Mouse (Mus musculus) CH12.LX (cell line): Measurements from ENCODE around the gene Cpeb3. TPM values are rescaled to one million over a fixed set of nuclear protein-coding genes. Genes with fewer than 3 reads are reported as not detected.

Source experiments
- DNase-seq: peaks from one replicate; pipeline ENCODE4 v3.0.0-alpha.2; 2013; ENCODE audit errors: extremely low read depth
- H3K27ac ChIP-seq: 2 replicates; pipeline ENCODE4 v1.5.1; 2012; ENCODE audit warnings: low read depth, mild to moderate bottlenecking, control low read depth, moderate library complexity; ENCODE audit not compliant: insufficient read depth
- H3K27me3 ChIP-seq: replicated peaks from 2 replicates; pipeline ENCODE3; 2012; ENCODE audit warnings: inconsistent platforms
- H3K36me3 ChIP-seq, 2 experiments: replicated peaks in 1 of 2; 2 replicates each; pipeline versions ENCODE3 to v1.6.1; 2012; ENCODE audit warnings: inconsistent platforms in 1 of 2, low read length in 1 of 2, mild to moderate bottlenecking in 1 of 2, mixed read lengths in 1 of 2, moderate library complexity in 1 of 2; ENCODE audit not compliant: control insufficient read depth in 1 of 2, insufficient read depth in 1 of 2
- H3K4me1 ChIP-seq, 2 experiments: 2 replicates each; pipeline ENCODE4 v1.6.1; 2012; ENCODE audit warnings: inconsistent platforms in 1 of 2, moderate library complexity in 1 of 2; ENCODE audit not compliant: insufficient read depth in 2 of 2, control insufficient read depth in 1 of 2
- H3K4me2 ChIP-seq: 2 replicates; pipeline ENCODE4 v1.6.1; 2012; ENCODE audit warnings: low read depth, mild to moderate bottlenecking, control low read depth; ENCODE audit not compliant: poor library complexity, insufficient read depth, severe bottlenecking
- H3K4me3 ChIP-seq, 3 experiments: fragments of 150-350 bp in 1 of 3; sonication (generic) in 1 of 3; replicated peaks in 1 of 3; 2 replicates each; pipeline versions ENCODE3 to v1.5.1; 2011 to 2012; ENCODE audit warnings: low read depth in 2 of 3, low read length in 2 of 3, mild to moderate bottlenecking in 2 of 3, moderate library complexity in 2 of 3, control low read depth in 1 of 3, improper control_type of control experiment in 1 of 3, inconsistent platforms in 1 of 3, mixed read lengths in 1 of 3; ENCODE audit not compliant: poor library complexity in 1 of 3
- H3K79me2 ChIP-seq: replicated peaks from 2 replicates; pipeline ENCODE4 v1.6.1; 2012; ENCODE audit warnings: mild to moderate bottlenecking, moderate library complexity; ENCODE audit not compliant: control insufficient read depth, poor library complexity, insufficient read depth, severe bottlenecking; ENCODE audit errors: extremely low read depth
- H3K9ac ChIP-seq: 2 replicates; pipeline ENCODE4 v1.6.1; 2012; ENCODE audit warnings: low read depth, mild to moderate bottlenecking, control low read depth, moderate library complexity; ENCODE audit not compliant: insufficient read depth
- H3K9me3 ChIP-seq: replicated peaks from 2 replicates; pipeline ENCODE3; 2012; ENCODE audit warnings: low read length, inconsistent platforms, mixed read lengths
- BHLHE40 ChIP-seq: IDR thresholded peaks from 2 replicates; pipeline ENCODE4 v1.6.1; 2011; ENCODE audit warnings: mild to moderate bottlenecking, low read depth, low read length, improper control_type of control experiment
- CHD1 ChIP-seq: IDR thresholded peaks from 2 replicates; pipeline ENCODE4 v1.6.1; 2012; ENCODE audit warnings: low read depth, low read length, improper control_type of control experiment, inconsistent platforms
- CHD2 ChIP-seq: IDR thresholded peaks from 2 replicates; pipeline ENCODE4 v1.6.1; 2011; ENCODE audit warnings: low read length, improper control_type of control experiment
- CTCF ChIP-seq, 2 experiments: IDR thresholded peaks in 1 of 2; conservative IDR thresholded peaks in 1 of 2; 2 replicates each; pipeline ENCODE4 v1.5.1; 2011 to 2012; ENCODE audit warnings: low read depth in 2 of 2, low read length in 2 of 2, improper control_type of control experiment in 1 of 2, inconsistent platforms in 1 of 2, mild to moderate bottlenecking in 1 of 2, moderate library complexity in 1 of 2
- E2F4 ChIP-seq: IDR thresholded peaks from 2 replicates; pipeline ENCODE4 v1.6.1; 2011; ENCODE audit warnings: low read depth, low read length, improper control_type of control experiment; ENCODE audit not compliant: insufficient replicate concordance
- ELF1 ChIP-seq: IDR thresholded peaks from 2 replicates; pipeline ENCODE4 v1.6.1; 2014; ENCODE audit warnings: low read depth, mild to moderate bottlenecking, inconsistent platforms, low read length, improper control_type of control experiment
- EP300 ChIP-seq: IDR thresholded peaks from 2 replicates; pipeline ENCODE4 v1.6.1; 2011; ENCODE audit warnings: low read length, improper control_type of control experiment
- ETS1 ChIP-seq: conservative IDR thresholded peaks from 2 replicates; pipeline ENCODE4 v1.6.1; 2012; ENCODE audit warnings: low read depth, mild to moderate bottlenecking, inconsistent platforms, low read length, improper control_type of control experiment, moderate library complexity
- IRF4 ChIP-seq: IDR thresholded peaks from 2 replicates; pipeline ENCODE4 v1.6.1; 2014; ENCODE audit warnings: low read depth, mild to moderate bottlenecking, inconsistent platforms, low read length, improper control_type of control experiment
- JUN ChIP-seq: IDR thresholded peaks from 2 replicates; pipeline ENCODE4 v1.6.1; 2011; ENCODE audit warnings: low read depth, mild to moderate bottlenecking, low read length, improper control_type of control experiment, moderate library complexity; ENCODE audit not compliant: insufficient read depth
- JUND ChIP-seq: conservative IDR thresholded peaks from 2 replicates; pipeline ENCODE4 v1.6.1; 2011; ENCODE audit warnings: low read depth, low read length, improper control_type of control experiment
- KAT2A ChIP-seq: IDR thresholded peaks from 2 replicates; pipeline ENCODE4 v1.6.1; 2012; ENCODE audit warnings: low read length, improper control_type of control experiment, inconsistent platforms; ENCODE audit not compliant: insufficient replicate concordance
- MAFK ChIP-seq: IDR thresholded peaks from 2 replicates; pipeline ENCODE4 v1.6.1; 2011; ENCODE audit warnings: low read length, improper control_type of control experiment; ENCODE audit not compliant: insufficient replicate concordance
- MAX ChIP-seq: IDR thresholded peaks from 2 replicates; pipeline ENCODE4 v1.6.1; 2011; ENCODE audit warnings: low read length, improper control_type of control experiment
- MAZ ChIP-seq: IDR thresholded peaks from 2 replicates; pipeline ENCODE4 v1.6.1; 2012; ENCODE audit warnings: low read depth, mild to moderate bottlenecking, inconsistent platforms, low read length, improper control_type of control experiment, moderate library complexity
- MEF2A ChIP-seq: IDR thresholded peaks from 2 replicates; pipeline ENCODE4 v1.6.1; 2014; ENCODE audit warnings: low read depth, mild to moderate bottlenecking, inconsistent platforms, low read length, improper control_type of control experiment, borderline replicate concordance
- MYC ChIP-seq: IDR thresholded peaks from 2 replicates; pipeline ENCODE4 v1.6.1; 2011; ENCODE audit warnings: low read depth, mild to moderate bottlenecking, improper control_type of control experiment, low read length
- NELFE ChIP-seq: IDR thresholded peaks from 2 replicates; pipeline ENCODE4 v1.6.1; 2011; ENCODE audit warnings: low read depth, low read length, improper control_type of control experiment
- NRF1 ChIP-seq: IDR thresholded peaks from 2 replicates; pipeline ENCODE4 v1.6.1; 2014; ENCODE audit warnings: low read depth, mild to moderate bottlenecking, inconsistent platforms, low read length, improper control_type of control experiment, moderate library complexity
- PAX5 ChIP-seq: IDR thresholded peaks from 2 replicates; pipeline ENCODE4 v1.6.1; 2012; ENCODE audit warnings: low read length, inconsistent platforms, mixed read lengths
- POLR2A ChIP-seq: IDR thresholded peaks from 2 replicates; pipeline ENCODE4 v1.6.1; 2011; ENCODE audit warnings: low read depth, mild to moderate bottlenecking, improper control_type of control experiment, low read length
- POLR2AphosphoS2 ChIP-seq: IDR thresholded peaks from 2 replicates; pipeline ENCODE4 v1.6.1; 2011; ENCODE audit warnings: low read depth, low read length, improper control_type of control experiment
- RAD21 ChIP-seq: IDR thresholded peaks from 2 replicates; pipeline ENCODE4 v1.6.1; 2011; ENCODE audit warnings: low read depth, mild to moderate bottlenecking, low read length, improper control_type of control experiment, moderate library complexity
- RCOR1 ChIP-seq: conservative IDR thresholded peaks from 2 replicates; pipeline ENCODE4 v1.6.1; 2012; ENCODE audit warnings: low read depth, mild to moderate bottlenecking, inconsistent platforms, low read length, improper control_type of control experiment
- SIN3A ChIP-seq: IDR thresholded peaks from 2 replicates; pipeline ENCODE4 v1.6.1; 2012; ENCODE audit warnings: low read length, improper control_type of control experiment, inconsistent platforms
- SMC3 ChIP-seq: IDR thresholded peaks from 2 replicates; pipeline ENCODE4 v1.6.1; 2011; ENCODE audit warnings: low read depth, low read length, improper control_type of control experiment
- TBP ChIP-seq: conservative IDR thresholded peaks from 2 replicates; pipeline ENCODE4 v1.6.1; 2011; ENCODE audit warnings: low read depth, low read length, improper control_type of control experiment
- TCF12 ChIP-seq: IDR thresholded peaks from 2 replicates; pipeline ENCODE4 v1.6.1; 2014; ENCODE audit warnings: low read depth, mild to moderate bottlenecking, inconsistent platforms, low read length, improper control_type of control experiment
- UBTF ChIP-seq: IDR thresholded peaks from 2 replicates; pipeline ENCODE4 v1.6.1; 2012; ENCODE audit warnings: low read depth, mild to moderate bottlenecking, inconsistent platforms, low read length, improper control_type of control experiment, moderate library complexity
- USF1 ChIP-seq: IDR thresholded peaks from 2 replicates; pipeline ENCODE4 v1.6.1; 2014; ENCODE audit warnings: low read depth, mild to moderate bottlenecking, inconsistent platforms, low read length, improper control_type of control experiment
- ZC3H11A ChIP-seq: IDR thresholded peaks from 2 replicates; pipeline ENCODE4 v1.6.1; 2012; ENCODE audit warnings: low read depth, mild to moderate bottlenecking, inconsistent platforms, low read length, improper control_type of control experiment
- ZKSCAN1 ChIP-seq: IDR thresholded peaks from 2 replicates; pipeline ENCODE4 v1.6.1; 2012; ENCODE audit warnings: low read depth, inconsistent platforms, low read length, improper control_type of control experiment, borderline replicate concordance
- ZNF384 ChIP-seq: IDR thresholded peaks from 2 replicates; pipeline ENCODE4 v1.6.1; 2012; ENCODE audit warnings: low read depth, low read length, improper control_type of control experiment, inconsistent platforms
- dilution Hi-C: fragments of 300-500 bp; cut with MboI; formaldehyde crosslinking; loops from 2 replicates; pipeline ENCODE4 v1.14.3; 2020; ENCODE audit warnings: low sequenced_read_pairs; ENCODE audit not compliant: extremely low pct_unique_long_range_greater_than_20kb, extremely low pct_ligation_motif_present
- in situ Hi-C: fragments of 300-500 bp; cut with MboI; formaldehyde crosslinking; loops from 3 replicates; pipeline ENCODE4 v1.14.3; 2019; ENCODE audit warnings: low sequenced_read_pairs, low pct_ligation_motif_present, low pct_unique_long_range_greater_than_20kb, mixed read lengths
- polyA plus RNA-seq: library from polyadenylated mRNA; unstranded; fragments of >175 nt; gene quantifications from 2 replicates; pipeline ENCODE4 v1.2.1, GENCODE M21; 2012; ENCODE audit warnings: low read depth; ENCODE audit not compliant: insufficient read length
- total RNA-seq, 2 experiments: library from RNA; depleted of rRNA; stranded (reverse); fragments of 300-350 nt in 1 of 2; fragments of >200 nt in 1 of 2; gene quantifications; 2 replicates each; pipeline ENCODE4 v1.2.3; 2012 to 2014

The Cpeb3 gene
- total and polyA plus RNA-seq, 3 experiments = 1.5 to 3.1 (median 1.5) TPM

GRCm38 (mm10) chr19:37255321-37255720 is 46.9 kb upstream of the Cpeb3 start:
- in situ Hi-C loops (loop anchor here (25.0 kb wide), 1 partner anchor 418 kb away; the partner anchor contains the start of gene Tnks2), dilution Hi-C loops (no loop called here)
- Histone ChIP-seq H3K9ac (no peak overlapping the region), H3K4me1 (peaks cover 7 to 13% of the 10 kb centered on the region in 2 experiments; a peak in 3 of 4 replicates), H3K79me2 (no peaks in the 10 kb centered on the region), H3K27ac (no peak overlapping the region), H3K9me3 (no peaks in the 10 kb centered on the region), H3K27me3 (no peaks in the 10 kb centered on the region), H3K36me3 (no peaks in the 10 kb centered on the region), H3K4me2 (no peak overlapping the region), H3K4me3 (no peak overlapping the region)
- no peak for DNase-seq
- TF ChIP-seq SIN3A (no peak), MAX (no peak), NELFE (no peak), ZNF384 (no peak), TCF12 (no peak), POLR2AphosphoS2 (no peak), CHD2 (no peak), MAFK (no peak), ELF1 (no peak), E2F4 (no peak), IRF4 (no peak), JUND (no peak), PAX5 (no peak)

GRCm38 (mm10) chr19:37252104-37252503 is 43.7 kb upstream of the Cpeb3 start:
- Histone ChIP-seq H3K79me2 (no peaks in the 10 kb centered on the region), H3K27ac (0 out of 2 replicates have a peak overlapping the region, but pooled peaks have one; percentile 7), H3K9me3 (no peaks in the 10 kb centered on the region), H3K4me1 (peaks cover 15 to 44% of the 10 kb centered on the region in 2 experiments), H3K36me3 (no peaks in the 10 kb centered on the region), H3K27me3 (no peaks in the 10 kb centered on the region), H3K9ac (peak overlapping the region; percentile 68), H3K4me3 (peak overlapping the region; percentile 60 to 68 (median 65)), H3K4me2 (peak overlapping the region; percentile 89)
- peak; percentile 92 for DNase-seq
- in situ Hi-C loops = loop anchor here (25.0 kb wide), 1 partner anchor 415 kb away; the partner anchor contains the start of gene Tnks2
- dilution Hi-C loops = no loop called here
- TF ChIP-seq KAT2A (no peak), MAFK (no peak), POLR2A (peak; percentile 87), ETS1 (no peak), CTCF (conservative IDR thresholded peaks at IDR 0.05 in 1 of 2, IDR thresholded peaks at IDR 0.05 in 1 of 2; ENCODE audit: low read depth in 2 of 2, low read length in 2 of 2) (no peak), SMC3 (no peak), RAD21 (no peak), RCOR1 (no peak), MEF2A (no peak), MAZ (no peak), UBTF (no peak), MYC (0 out of 2 replicates have a peak, but pooled peaks have one; percentile 25), JUN (no peak), USF1 (no peak), ZC3H11A (no peak), ZNF384 (no peak), BHLHE40 (peak; percentile 59), ZKSCAN1 (no peak), TCF12 (peak; percentile 42), TBP (peak; percentile 94), EP300 (no peak), PAX5 (no peak), NRF1 (no peak), POLR2AphosphoS2 (peak; percentile 41; the same call in 1 of the 2 replicates), JUND (no peak), CHD1 (no peak), ELF1 (peak; percentile 73)
